Mouse (Mus musculus) small intestine, adult 2 months (tissue): ENCODE measurements at regions not wholly inside any gene's neighbourhood (a gene's known extent, or its start where the extent isn't known, plus 50 kb on each side); places are given as distances from the start of the nearest gene placed in this dataset.

Source experiments
- H3K27ac ChIP-seq: fragments of 200-500 bp; 2 replicates; pipeline ENCODE4 v1.5.1; 2012; ENCODE audit warnings: low read depth, low read length, control low read depth, inconsistent platforms; ENCODE audit not compliant: insufficient read depth
- H3K27me3 ChIP-seq: fragments of 200-500 bp; 2 replicates; pipeline ENCODE4 v1.6.1; 2012; ENCODE audit warnings: mild to moderate bottlenecking, moderate library complexity, low read length, inconsistent platforms; ENCODE audit not compliant: control insufficient read depth, insufficient read depth
- H3K36me3 ChIP-seq: fragments of 200-500 bp; 2 replicates; pipeline ENCODE4 v1.6.1; 2012; ENCODE audit warnings: mild to moderate bottlenecking, low read length, control low read depth, inconsistent platforms; ENCODE audit not compliant: control insufficient read depth, insufficient read depth
- H3K4me1 ChIP-seq: fragments of 200-500 bp; 2 replicates; pipeline ENCODE4 v1.6.1; 2012; ENCODE audit warnings: low read length, inconsistent platforms, mixed read lengths; ENCODE audit not compliant: control insufficient read depth, insufficient read depth, insufficient read length
- H3K4me3 ChIP-seq: fragments of 200-500 bp; 2 replicates; pipeline ENCODE4 v1.5.1; 2012; ENCODE audit warnings: low read depth, mild to moderate bottlenecking, control low read depth, inconsistent platforms, low read length, moderate library complexity
- CTCF ChIP-seq: fragments of 200-500 bp; IDR thresholded peaks from 2 replicates; pipeline ENCODE4 v1.5.1; 2012; ENCODE audit warnings: low read depth, mild to moderate bottlenecking, control low read depth, inconsistent platforms, low read length, moderate library complexity, mixed read lengths; ENCODE audit not compliant: insufficient replicate concordance, insufficient read length; ENCODE audit errors: extremely low read depth
- POLR2A ChIP-seq: fragments of 200-500 bp; IDR thresholded peaks from 2 replicates; pipeline ENCODE4 v1.6.1; 2012; ENCODE audit warnings: low read depth, mild to moderate bottlenecking, control low read depth, inconsistent platforms, low read length, moderate library complexity
- WGBS: fragments of 180-500 bp; shearing (Covaris S2); methylation state at CpG from one replicate; pipeline ENCODE4 v1.1.7; 2018; 5-methylcytosine and 5-hydroxymethylcytosine counted together

DNA sequence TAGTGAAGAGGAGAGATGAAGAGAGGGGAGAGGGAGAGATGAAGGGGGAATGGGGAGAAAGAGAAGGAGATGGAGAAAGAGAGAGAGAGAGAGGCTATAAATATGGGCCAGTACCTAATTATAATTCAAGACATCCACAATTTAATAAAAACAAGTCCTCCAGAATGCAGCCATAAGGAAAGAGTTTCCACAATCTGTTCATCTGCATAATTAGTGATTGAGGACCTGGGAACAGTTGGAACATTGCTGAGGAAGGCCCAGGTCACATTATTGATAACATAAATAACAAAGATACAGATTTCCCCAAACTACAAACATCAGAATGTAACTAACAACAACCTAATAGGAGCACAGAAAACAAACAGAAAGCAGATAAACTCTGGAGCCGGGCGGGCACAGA, 483.0 kb upstream of the Mpdz start:
- H3K4me1 ChIP-seq = no peaks in the 10 kb centered on the region
- H3K4me3 ChIP-seq = no peak overlapping the region
- TF ChIP-seq CTCF = no peak
- no peak for TF ChIP-seq POLR2A
- H3K27ac ChIP-seq = no peak overlapping the region
- 56% methylated on average over 2 of the region's 2 CpGs for whole genome bisulfite sequencing
- no peaks in the 10 kb centered on the region for H3K36me3 ChIP-seq
- no peaks in the 10 kb centered on the region for H3K27me3 ChIP-seq

DNA sequence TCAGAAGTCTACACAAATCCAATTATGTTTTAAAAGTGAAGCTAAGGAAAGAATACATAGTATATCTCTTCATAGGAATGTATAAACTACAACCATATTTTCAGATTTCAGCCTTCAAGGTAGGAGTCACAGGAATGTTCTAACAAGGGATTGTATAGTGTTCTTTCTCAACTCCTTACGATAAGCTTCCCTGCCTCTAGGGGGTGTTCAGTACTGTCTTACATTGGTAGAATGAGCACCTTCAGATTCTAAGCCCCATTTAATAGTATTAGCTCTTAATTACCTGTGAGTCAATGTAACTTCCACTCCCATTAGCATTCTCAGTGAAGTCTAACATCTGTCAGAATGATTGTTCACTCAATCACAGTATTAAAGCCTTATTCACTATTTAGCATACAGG, 481.5 kb upstream of the Mpdz start:
- 85% methylated on average over 1 of the region's 1 CpGs for WGBS
- H3K4me1 ChIP-seq = no peaks in the 10 kb centered on the region
- H3K27ac ChIP-seq = no peak overlapping the region
- no peaks in the 10 kb centered on the region for H3K36me3 ChIP-seq
- no peaks in the 10 kb centered on the region for H3K27me3 ChIP-seq
- H3K4me3 ChIP-seq = no peak overlapping the region
- TF ChIP-seq CTCF (no peak), POLR2A (no peak)

DNA sequence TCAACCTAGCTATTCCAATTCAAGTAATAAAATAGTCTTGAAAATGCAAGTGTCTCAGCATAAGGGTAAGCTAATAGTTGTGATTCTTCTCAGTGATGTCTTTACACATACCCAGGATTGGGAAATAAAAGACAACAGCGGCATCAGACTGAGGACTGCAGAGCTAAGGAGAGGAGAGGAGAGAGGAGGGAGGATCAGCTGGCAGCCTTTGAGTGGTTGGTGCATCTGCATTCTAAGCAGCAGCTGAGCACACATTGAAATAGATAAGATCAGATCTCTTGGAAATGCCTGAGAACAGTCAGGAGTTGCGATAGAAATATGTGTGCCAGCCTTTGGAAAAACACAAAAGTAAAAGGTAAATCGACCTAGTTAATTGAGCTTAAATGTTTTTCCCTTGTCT, 480.3 kb upstream of the Mpdz start:
- no peak overlapping the region for H3K27ac ChIP-seq
- no peak overlapping the region for H3K4me3 ChIP-seq
- 47% methylated on average over 3 of the region's 3 CpGs for WGBS
- TF ChIP-seq POLR2A = no peak
- TF ChIP-seq CTCF = no peak
- H3K36me3 ChIP-seq = no peaks in the 10 kb centered on the region
- no peaks in the 10 kb centered on the region for H3K27me3 ChIP-seq
- H3K4me1 ChIP-seq = no peaks in the 10 kb centered on the region

DNA sequence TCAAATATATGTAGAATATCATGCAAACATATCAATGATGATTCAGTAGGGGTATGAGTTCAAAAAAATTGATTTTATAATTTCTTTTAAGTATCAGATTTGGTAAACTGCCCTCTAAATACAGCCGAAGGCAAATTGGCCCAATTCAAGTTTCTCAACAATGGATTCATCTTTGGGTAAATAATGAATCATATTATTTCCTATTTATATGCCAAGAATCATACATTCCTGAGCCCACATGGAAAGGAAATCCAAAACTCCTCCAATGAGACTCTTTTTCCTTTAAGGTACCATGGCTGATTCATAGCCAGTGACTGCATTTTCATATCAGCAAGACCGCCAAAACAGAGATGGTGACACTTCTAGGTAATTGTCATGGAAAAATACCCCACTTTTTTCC, 472.4 kb upstream of the Mpdz start:
- TF ChIP-seq POLR2A (no peak), CTCF (no peak)
- Histone ChIP-seq H3K36me3 (no peaks in the 10 kb centered on the region), H3K27ac (no peak overlapping the region), H3K4me1 (no peaks in the 10 kb centered on the region), H3K27me3 (no peaks in the 10 kb centered on the region), H3K4me3 (no peak overlapping the region)
- WGBS = 84% methylated on average over 2 of the region's 2 CpGs

DNA sequence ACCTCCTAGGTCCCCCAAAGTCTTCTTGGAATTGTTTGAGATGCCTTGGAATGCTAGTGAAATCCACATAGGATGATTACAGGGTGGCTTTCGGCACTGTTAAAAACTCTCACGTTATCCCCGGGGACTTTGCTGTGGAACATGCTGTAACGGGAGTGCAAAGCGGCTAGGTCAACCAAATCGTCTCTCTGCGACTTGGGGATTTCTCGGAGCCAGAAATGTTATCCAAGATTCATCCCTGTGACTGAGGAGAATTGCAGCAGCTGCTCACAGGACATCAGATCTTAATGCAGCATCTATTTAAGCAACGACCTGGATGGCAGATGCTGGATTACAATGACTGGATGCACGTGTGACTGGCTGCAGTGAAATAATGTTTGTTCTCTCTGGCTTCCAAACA, 470.7 kb upstream of the Mpdz start:
- H3K4me3 ChIP-seq = no peak overlapping the region
- H3K27ac ChIP-seq = no peak overlapping the region
- WGBS = 76% methylated on average over 10 of the region's 10 CpGs
- H3K4me1 ChIP-seq = no peaks in the 10 kb centered on the region
- TF ChIP-seq CTCF (no peak), POLR2A (no peak)
- H3K27me3 ChIP-seq = no peaks in the 10 kb centered on the region
- H3K36me3 ChIP-seq = no peaks in the 10 kb centered on the region

DNA sequence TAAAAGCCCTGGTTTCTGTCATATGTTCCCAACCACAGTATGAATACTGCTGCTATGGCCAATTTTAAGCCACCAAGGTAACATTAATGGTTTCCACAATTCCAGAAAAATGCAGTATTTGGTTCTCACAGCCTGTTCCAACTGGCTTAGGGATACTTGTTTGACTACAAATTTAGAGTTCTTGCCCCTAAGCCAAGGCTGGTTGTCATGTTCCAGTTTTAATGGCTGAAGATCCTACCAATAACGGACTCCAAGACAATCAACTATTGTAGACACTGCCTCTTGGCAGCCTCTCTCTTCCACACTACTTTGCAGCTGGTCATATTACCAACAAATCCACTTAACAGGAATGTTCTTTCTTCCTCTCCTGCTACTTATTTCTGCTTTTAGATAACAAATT, 470.0 kb upstream of the Mpdz start:
- H3K4me3 ChIP-seq = no peak overlapping the region
- H3K27ac ChIP-seq = no peak overlapping the region
- no peaks in the 10 kb centered on the region for H3K36me3 ChIP-seq
- H3K4me1 ChIP-seq = no peaks in the 10 kb centered on the region
- WGBS = 78% methylated on average over 1 of the region's 1 CpGs
- no peak for TF ChIP-seq CTCF
- TF ChIP-seq POLR2A = no peak
- H3K27me3 ChIP-seq = no peaks in the 10 kb centered on the region

DNA sequence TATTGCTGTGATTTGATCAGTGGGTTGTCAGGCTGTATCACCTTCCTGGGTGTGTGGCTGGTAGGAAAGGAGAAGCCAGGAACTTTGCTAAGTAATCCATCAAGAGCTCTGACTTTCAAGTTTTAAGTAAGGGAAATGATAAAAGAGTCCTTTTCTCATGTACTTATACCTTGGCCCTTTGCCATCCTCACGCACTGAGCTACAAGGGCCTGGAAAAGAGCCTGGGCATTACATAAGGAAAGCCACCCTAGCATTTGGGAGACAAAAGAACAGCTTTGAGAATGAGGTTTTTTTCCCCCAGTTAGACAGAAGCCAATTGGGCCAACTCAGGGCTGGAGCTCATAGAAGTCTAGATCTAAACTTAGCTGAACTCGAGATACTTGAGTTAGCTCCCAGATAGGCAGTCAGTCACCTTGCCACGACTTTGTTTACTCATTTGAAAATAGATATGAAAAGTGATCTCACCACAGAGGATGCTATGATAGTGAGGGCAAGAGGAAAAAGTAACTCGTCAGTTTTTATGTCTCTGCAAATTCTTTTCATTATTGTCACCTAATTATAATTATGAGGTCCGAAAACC, 457.4 kb upstream of the Mpdz start:
- WGBS = 45% methylated on average over 5 of the region's 5 CpGs
- Histone ChIP-seq H3K4me3 (no peak overlapping the region), H3K4me1 (no peaks in the 10 kb centered on the region), H3K27me3 (no peaks in the 10 kb centered on the region), H3K27ac (no peak overlapping the region), H3K36me3 (no peaks in the 10 kb centered on the region)
- TF ChIP-seq POLR2A (no peak), CTCF (no peak)

DNA sequence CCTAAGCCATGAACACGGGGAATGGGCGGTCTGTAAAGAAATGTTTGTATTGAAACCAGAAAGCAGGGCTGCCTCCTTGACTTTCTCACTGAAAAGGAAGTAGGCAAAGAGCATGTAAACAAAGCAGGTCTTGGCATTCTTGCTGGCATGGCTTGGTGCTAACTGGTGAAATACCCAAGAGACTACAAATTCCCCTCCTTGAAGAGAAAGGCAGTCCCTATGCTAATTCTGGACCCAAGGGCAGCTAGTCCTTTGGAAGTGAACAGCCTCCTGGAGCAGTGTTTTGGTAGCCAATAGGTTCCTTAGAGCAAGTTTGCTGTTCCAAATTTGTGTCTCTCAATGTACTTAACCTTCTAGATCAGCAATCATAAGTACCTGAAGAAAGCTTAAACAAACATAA, 456.0 kb upstream of the Mpdz start:
- TF ChIP-seq CTCF = no peak
- TF ChIP-seq POLR2A = no peak
- Histone ChIP-seq H3K4me1 (no peaks in the 10 kb centered on the region), H3K4me3 (no peak overlapping the region), H3K27ac (no peak overlapping the region), H3K36me3 (no peaks in the 10 kb centered on the region), H3K27me3 (no peaks in the 10 kb centered on the region)
- 84% methylated on average over 2 of the region's 2 CpGs for WGBS
